Mouse (Mus musculus): ENCODE measurements around the gene Mpv17l.

DNA sequence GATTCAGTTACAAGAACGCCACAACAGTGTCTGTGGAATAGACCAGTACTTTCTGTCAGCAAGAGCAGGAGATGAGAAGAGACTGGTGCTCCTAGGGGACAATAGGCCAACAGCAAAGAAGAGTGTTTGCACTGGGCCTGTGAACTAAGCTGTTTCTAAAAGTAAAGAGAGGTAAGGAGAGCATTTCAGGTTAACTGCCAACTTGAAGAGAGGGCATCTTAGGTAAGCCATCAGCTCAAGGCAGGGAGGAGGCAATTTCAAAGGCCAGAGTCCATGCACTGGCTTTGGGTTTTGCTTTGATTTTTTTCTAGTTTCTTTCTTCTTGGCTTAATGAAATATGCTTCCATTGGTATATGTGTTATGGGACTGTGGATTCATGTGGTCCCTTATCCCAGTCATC lies 91.1 kb downstream of the Mpv17l start:
- TF ChIP-seq EP300 (IDR thresholded peaks at IDR 0.05; ENCODE audit: low read depth) (no peak), CTCF (IDR thresholded peaks at IDR 0.05; ENCODE audit: low read depth) (no peak)
